Mouse (Mus musculus) ES-Bruce4 (cell line): ENCODE data around the gene Col20a1.

Source experiments
- CTCF ChIP-seq: IDR thresholded peaks from one replicate; pipeline ENCODE4 v1.8.1; 2011; ENCODE audit warnings: low read depth, low read length
- POLR2A ChIP-seq: IDR thresholded peaks from one replicate; pipeline ENCODE4 v1.8.1; 2011; ENCODE audit warnings: low read length; ENCODE audit not compliant: insufficient read depth

DNA sequence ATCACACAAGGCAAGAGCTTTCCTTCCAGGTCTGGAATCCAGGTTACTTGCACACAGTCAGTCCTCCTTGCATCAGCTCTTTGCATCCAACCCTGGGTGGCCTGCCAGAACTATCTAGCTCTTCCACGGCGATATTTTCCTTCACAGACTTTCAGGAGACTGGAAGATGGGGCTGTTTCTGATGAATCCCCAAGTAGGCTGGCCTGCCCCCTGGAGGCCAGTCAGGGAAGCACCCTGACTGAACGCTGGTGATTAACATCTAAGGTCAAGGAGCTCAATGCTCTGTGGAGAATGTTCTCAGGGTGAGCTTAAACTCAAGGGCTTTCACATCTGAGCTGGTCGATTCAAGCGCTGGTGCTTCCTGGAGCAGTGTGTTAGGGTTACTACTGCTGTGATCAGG is 22.4 kb upstream of the Col20a1 start:
- TF ChIP-seq POLR2A (no peak), CTCF (peak; percentile 91)
